In the genomic region with DNA sequence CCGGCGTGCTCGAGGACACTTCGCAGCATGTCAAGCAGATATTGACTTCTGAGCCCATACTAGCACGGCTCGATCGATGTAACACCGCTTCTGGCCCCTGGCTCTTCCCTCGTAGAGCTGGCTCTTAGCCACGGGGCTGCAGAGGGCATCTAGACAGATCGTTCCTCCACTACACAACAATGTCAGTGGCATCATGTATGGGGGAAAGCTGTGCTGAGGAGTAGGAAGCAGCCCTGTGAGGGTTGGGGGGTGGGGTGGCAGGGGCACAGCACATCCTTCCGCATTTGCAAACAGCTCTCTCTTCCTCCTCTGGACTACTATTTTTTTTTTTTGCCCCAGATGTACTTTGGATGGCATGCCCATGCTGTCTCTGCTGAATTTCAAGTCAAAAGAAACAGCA, we compare ENCODE assay signal across 9 mouse cellular contexts.
DNase-seq lines count a peak whose midpoint lies in the region; ATAC-seq and TF ChIP-seq lines count a peak whose summit lies in the region.
"Had no signal": no experiment of that assay in that cellular context is flagged by ENCODE, and none has a peak within 500 bp of the region (broad histone marks: within the 10 kb centered on the region; RNA-seq: fewer than 3 reads in every experiment).

No protein-coding gene starts in this region.

- no peaks in the 10 kb centered on the region for H3K36me3 ChIP-seq in heart, embryonic 15.5 days
- no peaks in the 10 kb centered on the region for H3K36me3 ChIP-seq in heart, embryonic 11.5 days (ENCODE audit: control insufficient read depth, insufficient read depth, low read length)
- H3K36me3 ChIP-seq in embryonic facial prominence, embryonic 15.5 days, result no peaks in the 10 kb centered on the region
- H3K36me3 ChIP-seq in midbrain, embryonic 14.5 days (ENCODE audit: control insufficient read depth, insufficient read depth, low read length), result no peaks in the 10 kb centered on the region
- H3K36me3 ChIP-seq in forebrain, postnatal 0 days (ENCODE audit: insufficient read depth), result no peaks in the 10 kb centered on the region

- no peak overlapping the region for H3K9ac ChIP-seq in heart, embryonic 15.5 days
- no peak overlapping the region for H3K9ac ChIP-seq in heart, embryonic 11.5 days (ENCODE audit: low read depth, low read length)
- no peak overlapping the region for H3K9ac ChIP-seq in embryonic facial prominence, embryonic 15.5 days
- no peak overlapping the region for H3K9ac ChIP-seq in midbrain, embryonic 14.5 days (replicated peaks; ENCODE audit: low read length)
- no peak overlapping the region for H3K9ac ChIP-seq in forebrain, postnatal 0 days

- 60% methylated on average over 12 of the region's 12 CpGs for whole genome bisulfite sequencing in heart, embryonic 15.5 days
- 64% methylated on average over 12 of the region's 12 CpGs for WGBS in heart, embryonic 11.5 days (ENCODE audit: insufficient replicate concordance)
- WGBS in embryonic facial prominence, embryonic 15.5 days, result 64% methylated on average over 12 of the region's 12 CpGs
- WGBS in midbrain, embryonic 14.5 days, result 54% methylated on average over 12 of the region's 12 CpGs
- WGBS in forebrain, postnatal 0 days, result 58% methylated on average over 12 of the region's 12 CpGs

- peak; percentile 13 to 28 for DNase-seq in B cell, adult 2 months
- peak; percentile 53 for DNase-seq in midbrain, embryonic 14.5 days
- DNase-seq in forebrain, postnatal 0 days, result no peak
- no peak for DNase-seq in adipocyte (ENCODE audit: low spot score)
- DNase-seq in layer of hippocampus, adult 2 months (ENCODE audit: low spot score in 2 of 2), result no peak
- DNase-seq: cerebellum, adult 11-12 months had no signal

- no peak overlapping the region for H3K27ac ChIP-seq in heart, embryonic 15.5 days
- H3K27ac ChIP-seq in heart, embryonic 11.5 days (ENCODE audit: low read depth, low read length), result no peak overlapping the region
- no peak overlapping the region for H3K27ac ChIP-seq in embryonic facial prominence, embryonic 15.5 days (replicated peaks)
- no peak overlapping the region for H3K27ac ChIP-seq in midbrain, embryonic 14.5 days (replicated peaks; ENCODE audit: low read depth, low read length)
- no peak overlapping the region for H3K27ac ChIP-seq in forebrain, postnatal 0 days (ENCODE audit: low read depth, low read length)
- no peak overlapping the region for H3K27ac ChIP-seq in layer of hippocampus, adult 2 months

- 0 out of 2 replicates have a peak overlapping the region, but pooled peaks have one; percentile 13 for H3K4me2 ChIP-seq in heart, embryonic 15.5 days
- H3K4me2 ChIP-seq in heart, embryonic 11.5 days, result no peak overlapping the region
- 0 out of 2 replicates have a peak overlapping the region, but pooled peaks have one; percentile 2 for H3K4me2 ChIP-seq in embryonic facial prominence, embryonic 15.5 days (replicated peaks)
- no peak overlapping the region for H3K4me2 ChIP-seq in midbrain, embryonic 14.5 days (ENCODE audit: low read length)
- no peak overlapping the region for H3K4me2 ChIP-seq in forebrain, postnatal 0 days (ENCODE audit: low read depth)

- TF ChIP-seq CTCF in forebrain, postnatal 0 days (IDR thresholded peaks at IDR 0.05; ENCODE audit: low read depth), result no peak
- no peak for TF ChIP-seq CTCF in layer of hippocampus, adult 2 months (conservative IDR thresholded peaks at IDR 0.05)

- H3K4me1 ChIP-seq in heart, embryonic 15.5 days (replicated peaks), result peaks cover 8% of the 10 kb centered on the region; the same call in 1 of the 2 replicates
- 0 out of 2 replicates have a peak, but pooled peaks cover 7% of the 10 kb centered on the region for H3K4me1 ChIP-seq in heart, embryonic 11.5 days (ENCODE audit: control insufficient read depth, insufficient read depth, low read length)
- peaks cover 33% of the 10 kb centered on the region for H3K4me1 ChIP-seq in embryonic facial prominence, embryonic 15.5 days
- no peaks in the 10 kb centered on the region for H3K4me1 ChIP-seq in midbrain, embryonic 14.5 days (ENCODE audit: control insufficient read depth, insufficient read depth, low read length)
- H3K4me1 ChIP-seq in forebrain, postnatal 0 days (ENCODE audit: insufficient read depth), result no peaks in the 10 kb centered on the region

- peaks cover 5% of the 10 kb centered on the region; the same call in 1 of the 2 replicates for H3K27me3 ChIP-seq in heart, embryonic 15.5 days
- H3K27me3 ChIP-seq in heart, embryonic 11.5 days (ENCODE audit: control insufficient read depth, insufficient read depth, low read length), result no peaks in the 10 kb centered on the region; the same call in 1 of the 2 replicates
- no peaks in the 10 kb centered on the region for H3K27me3 ChIP-seq in embryonic facial prominence, embryonic 15.5 days
- no peaks in the 10 kb centered on the region for H3K27me3 ChIP-seq in midbrain, embryonic 14.5 days (ENCODE audit: control insufficient read depth, insufficient read depth, low read length)
- H3K27me3 ChIP-seq in forebrain, postnatal 0 days (ENCODE audit: insufficient read depth, low read length), result no peaks in the 10 kb centered on the region; the same call in 1 of the 2 replicates

- no peaks in the 10 kb centered on the region for H3K9me3 ChIP-seq in heart, embryonic 15.5 days (replicated peaks)
- no peaks in the 10 kb centered on the region for H3K9me3 ChIP-seq in heart, embryonic 11.5 days (replicated peaks; ENCODE audit: control insufficient read depth, low read length)
- H3K9me3 ChIP-seq in embryonic facial prominence, embryonic 15.5 days (replicated peaks), result no peaks in the 10 kb centered on the region
- H3K9me3 ChIP-seq in midbrain, embryonic 14.5 days (ENCODE audit: control insufficient read depth, low read length), result no peaks in the 10 kb centered on the region
- H3K9me3 ChIP-seq in forebrain, postnatal 0 days (ENCODE audit: low read length), result no peaks in the 10 kb centered on the region

- no peak for ATAC-seq in heart, embryonic 15.5 days (replicated peaks; ENCODE audit: insufficient number of reproducible peaks, insufficient read depth, low FRiP score, low read depth)
- ATAC-seq in heart, embryonic 11.5 days (replicated peaks; ENCODE audit: insufficient number of reproducible peaks, low FRiP score, low TSS enrichment), result no peak
- no peak for ATAC-seq in embryonic facial prominence, embryonic 15.5 days (ENCODE audit: insufficient number of reproducible peaks, low FRiP score, low TSS enrichment, low read depth)
- ATAC-seq in midbrain, embryonic 14.5 days (ENCODE audit: low FRiP score, low TSS enrichment), result no peak
- no peak for ATAC-seq in forebrain, postnatal 0 days

- H3K4me3 ChIP-seq in heart, embryonic 15.5 days, result no peak overlapping the region
- no peak overlapping the region for H3K4me3 ChIP-seq in heart, embryonic 11.5 days (ENCODE audit: low read depth, low read length)
- no peak overlapping the region for H3K4me3 ChIP-seq in embryonic facial prominence, embryonic 15.5 days (replicated peaks)
- no peak overlapping the region for H3K4me3 ChIP-seq in midbrain, embryonic 14.5 days (replicated peaks; ENCODE audit: low read depth, low read length)
- H3K4me3 ChIP-seq in forebrain, postnatal 0 days (ENCODE audit: low read depth, low read length), result no peak overlapping the region
- no peak overlapping the region for H3K4me3 ChIP-seq in layer of hippocampus, adult 2 months

Comparison
In these comparisons a context has a peak if more than half of its experiments do, and no peak if none do; other contexts are left out.
1. H3K4me2 ChIP-seq: peak in heart, embryonic 15.5 days (single experiment) and embryonic facial prominence, embryonic 15.5 days (single experiment); none in heart, embryonic 11.5 days (single experiment), midbrain, embryonic 14.5 days (single experiment) and forebrain, postnatal 0 days (single experiment).
2. DNase-seq: peak in B cell, adult 2 months (2 of 2) and midbrain, embryonic 14.5 days (single experiment); none in forebrain, postnatal 0 days (single experiment), adipocyte (single experiment) and layer of hippocampus, adult 2 months (0 of 2).